Mouse (Mus musculus): ENCODE data around the gene Rybp.

The Rybp gene

GRCm38 (mm10) chr6:100220917-100221560 is 66.2 kb downstream of the Rybp start:
- no peak for DNase-seq (ENCODE audit: low read depth, low spot score)

GRCm38 (mm10) chr6:100219971-100220370 is 67.3 kb downstream of the Rybp start:
- no peak for DNase-seq (ENCODE audit: low read depth, low spot score)

GRCm38 (mm10) chr6:100218541-100219341 is 68.5 kb downstream of the Rybp start:
- no peak for DNase-seq (ENCODE audit: low read depth, low spot score)

- no peak for DNase-seq (ENCODE audit: low read depth, low spot score)
These were observed 69.8 kb downstream of the Rybp start for GRCm38 (mm10) chr6:100217507-100217906.

GRCm38 (mm10) chr6:100216945-100217344 is 70.3 kb downstream of the Rybp start:
- no peak for DNase-seq (ENCODE audit: low read depth, low spot score)

GRCm38 (mm10) chr6:100215809-100216208 is 71.5 kb downstream of the Rybp start:
- DNase-seq (ENCODE audit: low read depth, low spot score), result no peak

- DNase-seq (ENCODE audit: low read depth, low spot score), result no peak
These were observed 73.0 kb downstream of the Rybp start for GRCm38 (mm10) chr6:100214132-100214913.

- DNase-seq (ENCODE audit: low read depth, low spot score), result no peak
These were observed 73.7 kb downstream of the Rybp start for GRCm38 (mm10) chr6:100213596-100213995.

GRCm38 (mm10) chr6:100212820-100213219 is 74.5 kb downstream of the Rybp start:
- DNase-seq (ENCODE audit: low read depth, low spot score), result no peak

GRCm38 (mm10) chr6:100211646-100212045 is 75.6 kb downstream of the Rybp start:
- DNase-seq (ENCODE audit: low read depth, low spot score), result no peak

GRCm38 (mm10) chr6:100210517-100210916 is 76.8 kb downstream of the Rybp start:
- DNase-seq (ENCODE audit: low read depth, low spot score), result no peak

GRCm38 (mm10) chr6:100206741-100207275 is 80.5 kb downstream of the Rybp start:
- DNase-seq (ENCODE audit: low read depth, low spot score), result peak; percentile 8

GRCm38 (mm10) chr6:100206261-100206660 is 81.0 kb downstream of the Rybp start:
- DNase-seq (ENCODE audit: low read depth, low spot score), result no peak

GRCm38 (mm10) chr6:100204436-100204835 is 82.8 kb downstream of the Rybp start:
- DNase-seq (ENCODE audit: low read depth, low spot score), result no peak

GRCm38 (mm10) chr6:100203492-100203891 is 83.8 kb downstream of the Rybp start:
- DNase-seq (ENCODE audit: low read depth, low spot score), result no peak

- DNase-seq (ENCODE audit: low read depth, low spot score), result no peak
These were observed 85.2 kb downstream of the Rybp start for GRCm38 (mm10) chr6:100202091-100202490.

GRCm38 (mm10) chr6:100197102-100197501 is 90.2 kb downstream of the Rybp start:
- DNase-seq (ENCODE audit: low read depth, low spot score), result no peak

GRCm38 (mm10) chr6:100195870-100196409 is 91.3 kb downstream of the Rybp start:
- DNase-seq (ENCODE audit: low read depth, low spot score), result no peak

GRCm38 (mm10) chr6:100195091-100195490 is 92.2 kb downstream of the Rybp start:
- no peak for DNase-seq (ENCODE audit: low read depth, low spot score)

- DNase-seq (ENCODE audit: low read depth, low spot score), result no peak
These were observed 93.5 kb downstream of the Rybp start for GRCm38 (mm10) chr6:100193760-100194159.

GRCm38 (mm10) chr6:100192691-100193229 is 94.5 kb downstream of the Rybp start:
- DNase-seq (ENCODE audit: low read depth, low spot score), result no peak

Data from CD4-positive helper T cell, adult 2 months (primary cell).